Mouse (Mus musculus) activated CD4-positive, CD25-positive, alpha-beta regulatory T cell, adult 4 months (primary cell): ENCODE data around the gene Igfbp2. TPM values are rescaled to one million over a fixed set of nuclear protein-coding genes. Genes with fewer than 3 reads are reported as not detected.

Experiments used
- ATAC-seq: one replicate; pipeline ENCODE4 v1.8.0; 2017
- polyA plus RNA-seq, 2 experiments: library from polyadenylated mRNA; unstranded; fragments of 100-300 nt; shearing (Covaris generic); gene quantifications; one replicate each; pipeline ENCODE4 v1.2.1; 2017

The Igfbp2 gene
- polyA plus RNA-seq, 2 experiments from 2014 or later: not detected

DNA sequence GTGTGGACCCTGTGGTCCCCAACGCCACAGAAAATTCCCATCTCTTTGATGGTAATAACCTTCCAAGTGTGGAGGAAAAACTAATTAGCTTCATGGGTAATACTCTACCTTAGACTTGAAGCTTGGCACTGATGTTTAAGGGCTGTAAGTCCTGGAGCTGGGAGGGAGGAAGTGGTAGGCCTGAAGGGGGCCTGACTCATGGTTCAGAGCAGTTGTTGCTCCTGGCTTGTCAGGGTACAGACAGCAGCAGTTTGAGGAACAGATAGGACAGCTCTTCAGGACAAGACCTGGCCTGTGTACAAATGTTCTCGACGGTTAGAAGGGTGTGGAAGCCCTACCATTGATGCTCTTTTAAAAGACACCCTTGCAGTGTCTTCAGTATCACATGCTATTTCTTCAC, 8.7 kb upstream of the Igfbp2 start:
- no peak for ATAC-seq

DNA sequence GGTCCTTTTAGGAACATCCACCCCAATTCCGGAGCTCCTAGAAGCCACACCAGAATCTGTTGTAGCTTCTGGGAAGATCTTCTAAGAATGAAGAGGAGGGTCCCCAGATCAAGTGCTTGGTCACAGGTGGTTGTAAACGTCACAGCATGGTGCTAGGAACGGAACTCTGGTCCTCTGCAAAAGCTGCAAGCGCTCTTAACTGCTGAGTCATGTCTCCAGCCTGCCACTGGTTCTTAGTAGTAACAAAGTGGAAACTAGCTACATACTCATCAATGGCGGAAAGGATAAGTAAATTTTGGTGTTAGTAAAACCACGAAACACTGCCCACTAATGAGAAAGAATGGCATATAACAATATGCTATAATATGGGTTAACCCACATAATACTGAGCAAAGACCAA, 4.3 kb upstream of the Igfbp2 start:
- ATAC-seq: no peak

DNA sequence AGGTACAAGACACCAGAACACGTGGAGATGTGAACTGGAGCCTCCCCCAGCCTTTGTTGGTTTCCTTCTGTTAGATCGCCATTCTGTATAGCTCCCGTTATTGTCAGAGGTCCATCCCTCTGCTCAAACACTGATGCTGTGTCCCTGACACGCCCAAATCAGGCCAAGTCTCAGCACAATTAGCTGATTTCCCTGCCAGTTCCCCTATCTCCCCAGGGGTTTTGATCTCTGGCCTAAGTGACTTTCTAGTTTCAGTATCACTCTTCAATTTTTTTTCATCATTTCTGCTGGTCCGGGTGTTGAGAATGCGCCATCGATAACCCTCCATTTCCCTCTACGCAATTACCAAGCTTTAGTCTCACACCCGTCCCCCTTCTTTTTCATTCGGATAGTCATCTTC, 1.4 kb upstream of the Igfbp2 start:
- ATAC-seq: no peak

DNA sequence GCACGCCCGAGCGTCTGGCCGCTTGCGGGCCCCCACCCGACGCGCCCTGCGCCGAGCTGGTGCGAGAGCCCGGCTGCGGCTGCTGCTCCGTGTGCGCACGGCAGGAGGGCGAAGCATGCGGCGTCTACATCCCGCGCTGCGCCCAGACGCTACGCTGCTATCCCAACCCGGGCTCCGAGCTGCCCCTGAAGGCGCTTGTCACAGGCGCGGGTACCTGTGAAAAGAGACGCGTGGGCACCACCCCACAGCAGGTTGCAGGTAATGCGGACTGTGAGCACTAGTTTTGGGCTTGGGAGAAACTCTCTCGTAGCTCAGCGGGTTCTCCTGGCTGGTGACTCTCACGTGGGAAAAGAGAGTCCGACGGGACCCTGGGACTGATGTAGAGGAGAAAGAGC, 401 bp downstream of the Igfbp2 start:
- no peak for ATAC-seq

DNA sequence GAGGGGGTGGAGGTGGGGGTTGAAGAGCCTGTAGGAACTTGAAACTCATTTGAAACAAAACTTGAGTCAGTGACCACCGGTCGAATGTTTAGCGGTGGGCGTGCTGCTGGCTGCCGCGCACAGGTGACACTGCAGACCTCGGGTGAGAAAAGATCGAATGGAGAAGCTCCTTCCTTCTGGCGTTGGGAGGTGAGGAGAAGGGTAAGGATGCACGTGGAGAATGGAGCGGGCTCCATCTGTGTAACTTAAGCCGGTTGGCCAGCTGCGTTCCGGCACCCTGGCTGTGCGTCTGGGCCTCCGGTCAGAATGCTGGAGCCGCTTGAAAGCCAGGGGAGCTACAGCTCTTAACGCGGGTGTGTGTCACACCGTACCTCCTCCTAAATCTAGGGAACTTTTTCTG, 983 bp downstream of the Igfbp2 start:
- no peak for ATAC-seq

DNA sequence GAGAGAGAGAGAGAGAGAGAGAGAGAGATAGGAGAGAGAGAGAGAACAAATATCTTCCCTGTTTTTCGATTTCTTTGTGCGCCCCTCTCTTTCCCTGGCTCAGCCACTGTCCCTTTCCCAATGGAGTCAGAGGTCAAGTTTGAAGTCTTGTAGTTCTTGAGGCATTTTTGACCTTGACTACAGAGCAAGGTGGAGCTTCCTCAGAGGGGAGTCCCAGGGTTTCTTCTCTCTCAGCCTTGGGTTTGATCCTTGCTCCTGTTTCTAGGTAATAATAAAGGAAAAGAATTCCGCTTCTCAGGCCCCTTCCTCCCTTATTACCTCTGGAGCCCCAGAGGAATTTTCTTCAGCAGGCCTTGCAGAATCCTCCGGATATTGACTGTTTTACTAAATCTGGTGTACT, 1.6 kb downstream of the Igfbp2 start:
- no peak for ATAC-seq

DNA sequence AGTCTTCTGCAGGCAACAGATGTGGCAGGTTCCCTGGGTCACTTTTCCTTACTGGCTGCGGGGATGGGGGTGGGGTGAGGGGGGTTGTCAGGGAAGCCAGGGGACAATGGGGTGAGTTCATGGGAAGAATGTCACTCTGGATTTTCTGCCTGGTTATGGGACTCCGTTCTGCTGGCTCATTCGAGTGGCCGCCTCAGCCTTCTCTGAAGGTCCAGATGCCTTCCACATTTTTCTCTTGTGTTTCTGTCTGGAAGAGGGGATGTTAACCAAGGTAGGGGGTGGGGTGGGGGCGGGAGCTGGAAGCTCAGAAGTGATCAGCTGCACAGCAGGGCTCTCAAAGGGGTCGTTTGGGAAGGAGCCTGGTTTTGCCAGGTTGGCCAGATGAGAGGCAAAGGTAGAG, 2.1 kb downstream of the Igfbp2 start:
- ATAC-seq: no peak

DNA sequence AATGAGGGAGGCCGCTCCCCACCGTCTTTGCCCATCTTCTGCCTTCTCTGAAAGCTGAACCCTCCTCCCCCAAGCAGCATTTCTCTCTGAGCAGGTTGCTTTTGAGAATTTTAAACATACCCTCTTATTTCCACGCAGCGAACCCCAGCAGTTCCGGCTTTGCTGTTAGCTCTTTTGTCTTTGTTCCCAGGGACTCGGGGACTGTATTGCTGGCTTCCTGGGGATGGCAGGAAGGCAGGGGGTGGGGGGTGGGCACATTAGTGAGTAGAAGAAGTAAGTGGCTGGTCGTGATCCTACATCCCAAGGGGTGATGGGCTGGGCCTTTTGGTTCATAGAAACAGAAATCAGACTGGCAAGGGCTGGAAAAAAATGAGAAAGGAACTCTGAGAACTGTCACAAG, 2.6 kb downstream of the Igfbp2 start:
- no peak for ATAC-seq

DNA sequence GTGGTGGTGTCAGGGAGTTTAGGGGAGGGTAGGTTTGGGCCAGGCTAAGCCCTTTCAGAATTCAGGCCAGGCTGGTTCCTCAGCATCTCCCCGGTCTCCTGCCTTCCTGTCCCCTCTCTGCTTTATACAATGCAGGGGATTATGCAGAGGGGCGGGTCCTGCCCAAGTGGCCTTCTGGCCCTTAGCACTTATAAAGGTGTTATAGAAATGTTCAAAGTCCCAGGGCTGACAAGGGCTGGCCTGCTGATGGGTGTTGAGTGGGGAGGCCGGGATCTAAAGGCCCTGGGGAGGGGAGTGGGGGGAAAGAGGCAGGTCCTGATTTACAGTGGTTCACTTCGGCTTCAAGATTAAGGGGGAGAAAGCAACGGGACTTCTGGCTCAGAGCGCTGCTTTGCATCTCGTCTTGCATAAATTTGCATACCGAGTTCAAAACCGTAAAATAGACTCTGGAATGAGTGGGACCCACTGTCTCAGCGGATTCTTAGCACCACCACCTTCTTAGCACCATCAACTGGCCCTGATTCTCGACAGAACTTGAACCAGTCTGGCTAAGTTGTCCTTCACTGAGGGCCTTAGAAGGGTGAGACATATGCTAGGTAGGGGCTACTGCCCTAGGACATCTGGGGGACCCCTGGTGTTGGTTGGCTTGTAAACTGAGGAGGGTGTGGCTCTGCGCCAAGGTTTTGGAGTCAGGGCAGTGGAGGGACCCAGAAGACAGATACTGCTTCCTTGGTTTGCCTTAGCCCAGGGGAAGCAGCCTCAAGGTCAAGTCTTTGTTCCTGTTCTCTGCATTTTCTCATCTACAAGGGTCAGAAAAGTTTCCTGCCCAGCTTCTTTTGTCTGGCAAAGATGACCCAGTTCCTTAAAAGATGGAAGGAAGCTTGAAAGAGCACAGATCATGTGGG, 3.4 kb downstream of the Igfbp2 start:
- no peak for ATAC-seq

DNA sequence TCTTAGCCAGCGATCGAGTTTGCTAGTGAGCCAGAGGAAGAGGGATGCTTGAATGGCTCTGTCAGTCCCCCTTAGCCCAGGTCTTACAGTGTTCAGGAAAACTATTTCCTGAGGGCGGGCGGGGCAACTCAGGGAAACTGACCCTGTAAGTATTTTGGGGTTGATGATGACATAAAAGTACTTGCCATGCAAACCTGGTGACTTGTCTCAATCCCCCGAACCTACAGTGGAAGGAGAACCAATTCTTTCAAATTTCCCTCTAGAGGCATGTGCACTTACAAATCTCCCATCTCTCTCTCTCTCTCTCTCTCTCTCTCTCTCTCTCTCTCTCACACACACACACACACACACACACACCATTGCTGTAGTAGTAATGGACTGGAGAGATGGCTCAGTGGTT, 4.5 kb downstream of the Igfbp2 start:
- ATAC-seq: no peak

DNA sequence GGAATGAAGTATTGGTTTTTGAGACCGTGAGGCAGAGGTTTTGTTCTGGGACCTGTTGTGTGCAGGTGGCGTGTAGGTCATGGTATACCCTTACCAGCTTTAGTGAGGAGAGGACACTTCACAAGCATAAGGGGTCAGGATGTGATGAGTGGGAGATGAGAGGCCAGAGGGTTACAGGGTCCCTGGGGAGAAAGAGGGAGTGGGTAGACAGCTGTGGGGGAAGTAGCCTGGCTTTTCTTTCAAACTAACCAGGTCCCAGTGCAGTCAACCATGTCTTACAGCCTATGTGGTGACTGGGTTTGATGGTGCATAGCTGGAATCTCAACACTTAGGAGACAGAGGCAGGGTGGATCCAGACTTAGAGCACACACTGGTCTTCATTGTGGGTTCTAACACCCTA, 6.2 kb downstream of the Igfbp2 start:
- no peak for ATAC-seq

DNA sequence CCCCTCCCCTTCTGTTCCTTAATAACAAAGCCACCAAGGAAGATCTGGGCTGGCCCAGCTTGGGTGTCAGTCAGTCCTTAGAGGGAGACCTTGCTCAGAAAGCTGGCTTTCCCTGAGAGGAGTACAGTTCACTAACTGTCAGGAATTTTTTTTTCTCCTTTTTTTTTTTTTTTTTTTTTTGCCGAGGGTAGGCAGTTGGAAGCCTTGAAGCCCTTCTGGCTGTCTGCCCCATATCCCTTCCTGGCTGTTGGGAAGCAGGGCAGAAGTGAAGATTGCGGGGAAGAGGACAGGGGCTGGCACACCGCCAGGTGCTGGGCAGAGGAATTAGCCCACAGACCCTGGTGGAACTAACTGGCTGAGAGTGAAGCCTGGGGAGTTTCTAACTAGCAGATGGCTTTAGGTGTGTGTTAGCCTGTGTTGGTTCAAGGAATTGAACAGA, 8.4 kb downstream of the Igfbp2 start:
- ATAC-seq: no peak

DNA sequence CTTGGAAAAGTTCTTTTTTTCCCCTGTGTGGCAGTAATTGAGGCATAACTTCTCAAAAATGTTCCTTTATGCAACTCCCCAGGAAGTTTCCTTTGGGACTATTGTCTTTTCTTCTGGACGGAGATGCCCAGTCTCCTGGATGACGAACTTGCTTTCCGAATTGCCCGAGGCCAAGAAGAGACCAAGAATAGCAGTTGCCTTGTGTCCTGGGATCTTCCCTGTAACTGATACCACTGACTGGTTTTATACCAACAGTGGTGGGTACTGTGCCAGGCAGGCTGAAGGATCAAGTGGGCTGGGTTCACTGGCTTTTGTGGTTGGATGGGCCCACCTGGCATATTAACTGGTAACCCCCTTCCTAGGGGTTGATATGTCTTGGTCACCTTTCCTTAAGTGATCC, 9.3 kb downstream of the Igfbp2 start:
- ATAC-seq: no peak

DNA sequence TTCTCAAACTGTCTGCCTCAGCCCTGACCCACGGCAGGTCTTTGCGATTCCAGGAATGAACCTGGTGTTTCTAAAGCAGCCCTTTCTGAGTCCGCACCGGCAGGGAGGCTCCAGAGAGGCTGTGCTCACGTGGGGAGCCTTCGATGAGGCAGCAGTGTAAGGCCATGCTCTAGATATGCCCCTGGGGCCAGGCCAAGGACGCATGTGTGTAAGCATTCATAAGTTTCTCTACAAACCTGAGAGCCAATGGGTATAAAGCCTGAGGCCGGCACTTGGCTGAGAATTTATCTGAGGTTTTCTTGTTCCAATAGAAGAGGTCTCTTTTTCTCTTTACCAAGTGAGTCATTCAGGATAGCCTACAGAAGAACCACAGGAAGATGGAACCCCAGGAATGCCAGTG, 15.1 kb downstream of the Igfbp2 start:
- ATAC-seq: no peak

DNA sequence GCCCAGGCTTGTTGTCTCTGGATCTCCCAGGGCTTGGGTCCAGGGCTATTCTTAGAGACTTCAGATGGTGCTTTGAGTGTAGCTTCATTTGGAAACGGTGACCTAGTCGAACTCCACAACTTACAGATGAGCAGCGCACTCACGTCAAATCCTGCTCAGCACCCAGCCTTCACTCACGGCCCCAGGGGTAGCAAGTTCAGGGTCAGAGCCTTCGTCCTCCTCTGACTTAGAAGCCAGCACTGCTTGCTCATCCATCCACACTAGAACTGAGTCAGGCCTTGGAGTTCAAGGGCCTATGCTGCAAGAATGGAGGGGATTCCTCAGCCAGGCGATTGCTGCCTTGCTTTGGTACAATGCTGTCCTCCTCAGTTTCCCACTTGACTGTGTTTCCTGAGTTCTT, 15.5 kb downstream of the Igfbp2 start:
- ATAC-seq: no peak

DNA sequence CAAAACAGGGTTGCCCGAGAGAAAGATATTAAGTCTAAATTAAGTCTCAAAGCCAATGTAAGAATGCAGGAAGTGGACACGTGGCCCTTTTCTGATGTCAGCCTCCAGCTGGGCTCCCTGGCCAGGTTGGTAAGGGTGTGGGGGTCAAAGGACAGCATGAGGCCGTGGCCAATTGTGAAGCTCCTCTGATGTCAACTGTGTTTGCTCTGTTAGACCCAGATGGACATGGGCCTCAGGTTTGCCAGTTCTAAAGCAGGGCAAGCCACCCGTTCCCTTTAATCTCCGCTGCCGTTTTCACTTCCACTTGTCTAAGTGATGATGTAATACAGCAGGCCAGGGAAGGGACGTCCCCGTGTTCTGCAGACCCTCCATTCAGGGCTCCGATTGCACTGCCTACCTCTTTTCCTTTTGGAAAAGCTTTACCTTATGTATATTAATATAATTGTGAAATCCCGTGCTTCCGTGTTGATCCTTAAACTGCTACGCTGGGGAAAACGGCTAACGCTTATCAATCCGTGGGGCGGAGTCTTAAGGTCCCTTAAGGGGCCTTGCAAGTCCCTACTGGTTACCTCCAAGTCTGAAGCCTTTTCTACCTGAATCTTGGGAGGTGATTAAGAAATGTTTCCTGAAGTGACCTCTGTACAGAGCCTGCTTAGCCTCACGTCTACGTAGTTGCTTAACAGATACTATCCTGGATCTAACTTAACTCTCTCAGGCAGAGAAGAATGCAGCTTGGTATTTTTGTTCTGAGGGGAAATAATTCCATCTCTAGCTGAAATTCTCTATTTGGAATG, 18.6 kb downstream of the Igfbp2 start:
- no peak for ATAC-seq

DNA sequence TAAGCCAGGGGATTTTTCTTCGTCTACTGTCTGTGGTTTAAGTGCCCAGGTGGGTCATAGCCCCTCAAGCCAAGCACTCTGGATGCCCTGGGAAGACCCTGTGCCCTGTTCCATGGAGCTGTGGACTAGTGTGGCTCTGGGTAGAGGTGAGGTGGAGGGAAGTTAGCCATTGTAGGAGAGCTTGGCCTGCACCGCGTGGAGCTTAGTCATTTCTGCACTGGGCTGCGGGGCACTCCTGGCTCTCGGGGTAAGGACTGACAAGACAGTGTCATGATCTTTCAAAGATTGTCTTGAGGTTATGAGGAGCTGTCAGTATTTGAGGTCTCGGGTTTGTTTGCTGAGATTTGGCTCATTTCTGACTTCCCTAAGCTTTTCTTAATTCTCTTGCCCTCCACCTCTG, 20.4 kb downstream of the Igfbp2 start:
- ATAC-seq: no peak

DNA sequence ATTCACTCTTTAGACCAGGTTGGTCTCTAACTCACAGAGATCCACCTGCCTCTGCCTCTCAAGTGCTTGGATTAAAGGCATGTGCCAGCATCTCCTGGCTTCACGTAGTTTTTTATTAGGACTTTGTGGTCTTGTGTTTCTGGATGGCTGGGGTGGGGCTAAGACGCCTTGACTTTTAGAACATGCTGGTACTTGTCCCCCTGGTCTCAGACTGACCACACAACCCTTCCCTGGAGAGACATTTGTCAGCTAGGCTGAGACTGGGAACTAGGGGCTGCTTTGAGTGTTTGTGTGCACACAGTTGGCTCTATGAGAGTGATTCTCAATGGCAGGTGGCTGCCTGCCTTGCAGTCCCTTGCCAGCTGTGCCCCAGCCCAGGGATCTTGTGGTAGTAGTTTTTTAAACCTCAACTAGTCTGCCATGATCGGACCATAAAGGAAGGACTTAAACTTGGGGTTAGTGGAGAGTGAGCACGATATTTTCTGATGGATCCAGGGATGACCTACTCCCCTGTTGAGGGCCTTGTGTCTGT, 23.6 kb downstream of the Igfbp2 start:
- ATAC-seq: no peak

DNA sequence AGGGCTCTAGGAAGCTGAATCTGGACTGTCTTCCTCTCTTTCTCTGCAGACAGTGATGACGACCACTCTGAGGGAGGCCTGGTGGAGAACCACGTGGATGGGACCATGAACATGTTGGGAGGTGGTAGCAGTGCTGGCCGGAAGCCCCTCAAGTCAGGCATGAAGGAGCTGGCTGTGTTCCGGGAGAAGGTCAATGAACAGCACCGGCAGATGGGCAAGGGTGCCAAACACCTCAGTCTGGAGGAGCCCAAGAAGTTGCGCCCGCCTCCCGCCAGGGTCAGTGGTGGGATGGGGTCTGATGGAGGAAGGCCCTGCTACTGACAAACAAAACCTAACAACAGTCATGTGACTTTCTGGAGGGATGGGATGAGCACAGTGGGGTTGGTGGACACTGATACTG, 24.7 kb downstream of the Igfbp2 start:
- no peak for ATAC-seq

DNA sequence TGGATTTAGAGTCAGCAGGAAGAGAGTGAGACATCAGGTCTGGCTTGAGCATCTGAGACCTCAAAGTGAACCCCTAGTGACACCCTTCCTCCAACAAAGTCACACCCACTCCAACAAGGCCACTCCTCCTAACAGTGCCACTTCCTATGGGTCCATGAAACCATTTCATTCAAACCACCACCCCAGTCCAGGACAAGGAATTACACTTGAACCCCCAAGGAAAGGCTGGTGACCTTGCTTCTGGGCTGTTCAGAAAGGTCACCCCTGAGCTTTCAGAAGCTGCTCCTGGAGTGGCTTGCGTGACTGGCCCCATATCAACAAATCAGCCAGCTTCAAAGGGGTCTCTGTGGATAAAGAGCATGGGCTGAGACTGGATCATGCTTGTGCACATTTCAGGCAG, 29.5 kb downstream of the Igfbp2 start:
- ATAC-seq: no peak

DNA sequence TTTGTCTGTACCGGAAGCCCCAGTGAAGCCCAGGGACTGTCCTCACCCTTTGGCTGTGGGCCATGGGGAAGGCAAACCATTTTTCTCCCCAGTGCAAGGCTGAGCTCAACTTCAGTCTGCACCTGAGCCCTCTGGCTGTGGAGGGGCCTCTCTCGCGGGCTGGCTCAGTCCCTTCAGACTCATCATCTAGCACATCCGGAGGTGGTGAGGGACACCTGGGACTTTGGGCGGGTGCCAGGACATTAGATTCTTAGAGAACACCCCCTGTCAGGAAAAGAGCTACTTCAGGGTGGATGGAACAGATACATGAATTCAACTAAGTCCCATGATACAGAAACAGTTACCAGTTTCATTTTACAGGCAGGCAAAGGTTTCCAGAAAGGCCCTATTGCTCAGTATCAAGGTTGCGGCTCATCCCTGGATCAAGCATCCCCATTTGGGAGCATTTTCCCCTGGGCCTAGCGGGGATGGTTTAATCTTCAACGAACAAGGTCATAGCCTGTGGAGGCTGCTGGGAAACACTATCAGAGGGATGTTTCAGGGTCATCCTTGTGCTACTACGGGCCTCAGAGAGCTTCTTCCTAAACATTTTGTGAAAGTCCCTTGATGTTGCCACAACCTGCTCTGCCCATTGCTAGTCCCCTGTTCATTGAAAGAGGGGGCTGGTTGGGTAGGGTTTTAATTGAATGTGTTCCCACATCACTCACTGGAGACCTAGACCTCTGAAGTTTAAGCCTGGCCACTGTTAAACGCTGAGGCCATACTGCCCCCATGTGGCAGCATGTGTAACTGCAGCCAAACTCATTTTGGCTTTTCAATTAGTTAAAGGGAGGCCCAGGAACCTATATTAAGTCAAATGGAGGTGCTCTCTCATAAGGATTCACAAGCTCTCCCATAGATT, 30.3 kb downstream of the Igfbp2 start:
- no peak for ATAC-seq

DNA sequence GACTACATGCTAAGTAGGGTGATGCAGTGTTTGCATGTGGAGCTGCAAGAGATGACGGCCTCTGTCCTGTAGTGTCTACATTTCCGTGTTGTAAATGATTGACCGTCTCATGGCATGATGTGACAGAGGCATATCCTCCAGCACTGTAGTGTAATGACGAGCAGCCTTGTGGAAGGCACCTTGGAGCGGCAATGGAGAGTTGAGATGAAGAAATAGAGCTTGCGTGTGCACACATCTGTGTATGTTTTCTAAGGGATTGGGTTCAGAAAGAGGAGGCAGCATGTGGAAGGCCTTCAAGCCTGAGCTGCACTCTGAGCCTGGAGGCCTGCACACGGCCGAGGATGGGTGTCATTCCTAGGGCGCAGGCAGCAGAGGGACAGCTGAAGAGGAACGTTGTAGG, 31.4 kb downstream of the Igfbp2 start:
- ATAC-seq: no peak
